Mouse (Mus musculus) kidney, postnatal 10 days (tissue): ENCODE data around the gene Ehd4.

ENCODE experiments used
- DNase-seq: peaks from one replicate; pipeline ENCODE4 v3.0.0; 2021; ENCODE audit warnings: mixed read lengths

The Ehd4 gene

DNA sequence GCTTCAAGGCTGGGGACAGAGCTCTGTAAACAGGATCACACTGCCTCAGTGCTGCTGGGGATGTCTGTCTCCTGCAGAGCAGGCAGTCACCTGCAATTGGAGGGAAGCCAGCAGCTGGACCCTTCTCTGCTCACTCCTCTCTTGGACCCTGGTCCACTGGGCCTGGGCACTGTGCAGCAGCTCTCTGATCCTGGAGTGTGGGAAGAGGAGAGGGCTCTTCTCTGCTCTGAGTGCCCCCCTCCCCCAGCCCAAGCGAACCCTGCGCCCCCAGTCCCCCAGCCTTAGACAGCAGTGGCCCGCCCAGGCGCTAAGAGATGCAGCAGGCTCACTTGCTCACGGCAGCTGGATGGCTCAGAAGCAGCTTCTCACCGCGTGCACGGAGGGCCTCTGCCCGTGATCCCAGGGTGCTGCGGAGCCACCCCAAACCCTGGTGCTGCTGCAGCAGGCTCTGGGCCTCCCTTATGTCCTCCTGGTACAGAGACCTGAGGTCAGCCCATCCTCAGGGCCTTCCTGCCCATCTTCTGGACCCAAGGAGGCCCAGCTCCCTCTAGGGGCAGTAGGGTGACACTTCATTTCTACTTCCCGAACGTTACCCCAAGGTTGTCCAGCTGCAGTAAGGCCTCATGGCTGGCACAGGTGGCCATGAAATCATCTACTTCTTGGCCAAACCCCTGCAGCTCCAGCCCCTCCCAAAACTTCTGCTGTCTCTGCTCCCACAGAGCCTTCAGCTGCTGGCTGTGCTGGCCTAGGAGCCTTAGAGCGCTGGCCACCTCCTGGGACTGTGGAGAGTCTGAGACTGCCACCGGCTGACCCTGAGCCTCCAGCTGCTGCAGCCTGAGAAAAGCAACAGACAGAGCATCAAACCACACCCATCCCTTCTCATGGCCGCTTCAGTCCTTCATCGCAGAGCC is 85.6 kb downstream of the Ehd4 start:
- peak; percentile 55 for DNase-seq

DNA sequence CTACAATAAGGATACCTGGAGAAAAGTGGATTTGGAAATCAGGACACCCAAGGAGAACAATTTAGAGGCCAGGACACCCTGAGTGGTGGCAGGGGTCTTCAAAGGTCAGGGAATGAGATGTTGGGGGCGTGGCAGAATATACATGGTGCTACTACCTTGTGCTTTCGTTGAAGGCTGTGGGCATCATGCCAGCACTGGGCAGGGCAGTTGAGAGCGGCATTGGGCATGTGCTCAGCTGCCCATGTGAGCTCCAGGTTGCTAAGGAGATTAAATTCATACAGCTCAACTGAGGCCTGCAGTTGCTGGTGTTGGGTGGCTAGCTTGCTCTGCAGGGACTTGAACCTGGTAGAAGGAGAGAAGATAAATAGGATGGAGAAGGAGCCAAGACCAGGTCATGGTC is 88.2 kb downstream of the Ehd4 start:
- peak; percentile 40 for DNase-seq

DNA sequence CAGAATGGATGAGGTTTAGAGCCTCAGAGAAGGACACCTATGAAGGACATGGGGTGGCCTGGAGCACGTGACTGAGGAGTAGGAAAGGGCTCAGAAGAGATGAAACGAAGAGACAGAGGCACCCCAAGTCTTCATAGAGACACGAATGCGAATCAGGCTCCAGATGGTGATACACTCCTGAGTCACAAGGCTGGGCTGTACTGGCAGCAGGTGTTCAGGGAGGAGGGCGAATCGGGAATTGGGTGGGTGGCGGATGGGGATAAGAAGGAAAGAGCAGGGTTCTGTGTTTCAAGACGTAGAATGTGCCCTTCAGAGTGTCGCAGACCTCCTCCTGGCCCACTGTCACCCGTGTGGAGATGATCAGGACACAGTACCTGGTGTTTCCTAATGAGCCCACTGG is 89.2 kb downstream of the Ehd4 start:
- no peak for DNase-seq

DNA sequence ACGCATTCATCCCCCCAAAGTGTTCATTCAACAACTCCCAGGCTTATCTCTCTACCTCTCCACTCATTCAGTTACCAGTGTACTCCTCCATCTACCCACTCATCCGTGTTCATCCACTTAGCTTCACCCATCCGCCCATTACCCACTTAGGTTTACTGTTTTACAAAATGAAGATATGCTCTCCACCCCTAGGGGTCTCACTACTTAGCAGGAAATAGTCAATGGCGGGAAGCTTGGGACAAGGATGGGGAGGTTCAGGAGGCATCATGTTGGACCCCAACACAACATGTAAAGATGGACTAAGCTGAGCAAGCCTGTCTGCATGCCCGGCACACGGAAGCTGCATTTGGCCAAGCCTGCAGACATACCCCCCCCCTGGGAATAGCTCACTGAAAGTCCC is 89.8 kb downstream of the Ehd4 start:
- no peak for DNase-seq

DNA sequence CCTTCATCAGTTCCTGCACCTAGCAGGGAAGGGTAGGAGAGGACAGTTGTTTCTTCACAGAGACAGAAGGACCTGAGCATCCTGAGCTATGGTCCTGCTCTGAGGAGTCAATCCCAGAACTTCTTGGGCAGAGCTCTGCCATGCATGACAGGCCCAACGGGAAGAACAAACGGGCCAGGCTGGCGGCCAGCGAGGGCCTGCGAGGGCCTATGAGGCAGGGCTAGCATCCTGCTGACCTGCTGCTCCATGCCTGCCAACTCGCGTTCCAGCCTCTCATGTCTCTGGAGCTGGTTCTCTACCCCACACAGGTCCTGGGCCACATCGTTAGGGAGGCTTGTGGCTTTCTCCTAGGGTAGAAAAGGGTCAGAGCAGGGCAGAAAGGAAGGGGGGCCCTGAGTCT is 92.2 kb downstream of the Ehd4 start:
- DNase-seq = no peak

DNA sequence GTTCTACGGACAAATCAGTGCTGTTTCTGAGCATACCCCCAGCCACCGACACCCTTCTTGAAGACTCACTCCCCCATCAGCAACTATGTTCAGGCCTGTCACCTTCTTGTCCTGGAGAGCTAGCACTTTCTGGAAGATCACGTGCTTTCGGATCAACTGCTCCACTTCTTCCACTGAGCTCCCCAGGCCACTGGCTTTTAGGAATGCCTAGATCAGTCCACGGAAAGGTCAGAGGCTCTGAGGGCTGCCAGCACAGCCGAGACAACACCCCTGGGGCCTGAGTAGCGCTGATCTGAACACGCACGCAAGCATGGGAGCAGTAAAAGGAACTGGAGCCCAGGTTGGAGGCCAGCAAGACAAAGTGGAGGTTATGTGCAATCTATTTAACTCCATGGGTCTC is 93.8 kb downstream of the Ehd4 start:
- DNase-seq = peak; percentile 32

DNA sequence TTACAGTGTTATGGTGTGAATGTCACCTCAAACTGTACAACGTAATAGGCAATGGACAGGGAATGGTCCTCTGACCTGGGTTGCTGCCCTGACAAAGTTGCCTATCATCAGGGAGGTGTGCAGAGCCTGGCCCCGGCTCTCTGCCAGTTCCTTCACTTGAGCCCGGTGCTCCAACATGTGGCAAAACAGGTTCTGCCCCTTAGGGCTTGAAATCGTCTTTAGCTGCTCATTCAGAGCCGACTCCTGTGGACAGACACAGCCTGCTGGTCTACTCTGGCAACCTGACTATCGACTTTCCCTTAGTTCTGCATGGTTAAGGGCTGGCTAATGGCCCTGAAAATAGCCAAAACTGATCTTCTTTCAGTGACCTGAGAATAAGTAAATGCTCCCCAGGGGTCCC is 94.2 kb downstream of the Ehd4 start:
- peak; percentile 48 for DNase-seq

DNA sequence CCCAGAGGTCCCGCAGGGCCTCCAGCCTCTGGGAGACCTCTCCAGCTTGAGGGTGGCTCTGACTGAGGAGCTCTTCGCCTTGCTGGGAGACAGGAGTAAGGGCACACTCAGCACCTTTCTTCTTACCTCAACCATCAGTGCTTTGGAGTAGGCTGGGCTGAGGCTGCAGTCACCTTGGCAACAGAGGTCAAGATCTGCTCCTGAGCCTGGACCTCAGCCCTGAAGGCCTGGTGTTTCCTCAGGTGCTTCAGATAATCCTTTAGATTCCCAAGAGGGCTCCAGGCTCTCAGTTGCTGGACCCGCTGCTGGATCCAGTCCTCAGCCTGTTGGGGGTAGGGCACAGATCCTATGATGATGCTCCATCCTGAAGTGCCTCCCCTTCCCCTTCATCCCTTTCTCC is 94.9 kb downstream of the Ehd4 start:
- no peak for DNase-seq

DNA sequence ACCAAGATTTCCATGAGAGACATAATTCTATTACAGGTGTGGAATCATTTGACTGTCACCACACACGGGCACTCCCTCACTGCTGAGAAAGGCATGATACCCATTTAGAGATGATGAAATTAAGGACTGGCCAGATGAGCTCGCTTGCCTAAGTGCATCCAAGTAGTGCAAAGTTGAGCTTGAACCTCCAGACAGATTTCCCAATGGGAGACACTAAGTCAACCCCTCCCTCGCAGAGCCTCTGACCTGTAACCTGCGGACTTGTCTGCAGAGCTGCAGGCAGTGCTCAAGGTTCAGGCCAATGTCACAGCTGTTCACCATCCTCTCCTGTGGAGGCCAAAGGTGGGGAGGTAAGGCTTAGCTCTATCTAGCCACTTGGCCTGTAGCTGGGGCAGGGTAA is 95.6 kb downstream of the Ehd4 start:
- no peak for DNase-seq

DNA sequence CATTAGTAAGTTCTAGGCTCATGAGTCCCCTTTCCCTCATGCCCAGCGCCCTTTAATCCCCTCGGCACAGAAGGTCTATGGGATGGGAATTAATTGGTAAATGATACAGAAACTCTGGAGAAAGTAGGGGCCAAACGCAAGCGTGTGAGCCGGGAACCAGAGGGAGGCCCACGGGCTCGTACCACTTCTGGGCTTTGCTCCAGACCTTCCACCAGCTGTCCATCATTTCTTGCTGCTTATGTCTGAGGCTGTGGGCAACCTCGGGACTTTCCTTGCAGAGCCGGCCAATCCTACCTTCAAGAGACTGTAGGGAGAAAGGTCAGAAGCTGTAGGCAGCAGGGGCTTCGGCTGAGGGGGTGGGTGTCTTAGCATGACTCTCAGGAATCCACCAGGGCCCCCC is 98.5 kb downstream of the Ehd4 start:
- no peak for DNase-seq

DNA sequence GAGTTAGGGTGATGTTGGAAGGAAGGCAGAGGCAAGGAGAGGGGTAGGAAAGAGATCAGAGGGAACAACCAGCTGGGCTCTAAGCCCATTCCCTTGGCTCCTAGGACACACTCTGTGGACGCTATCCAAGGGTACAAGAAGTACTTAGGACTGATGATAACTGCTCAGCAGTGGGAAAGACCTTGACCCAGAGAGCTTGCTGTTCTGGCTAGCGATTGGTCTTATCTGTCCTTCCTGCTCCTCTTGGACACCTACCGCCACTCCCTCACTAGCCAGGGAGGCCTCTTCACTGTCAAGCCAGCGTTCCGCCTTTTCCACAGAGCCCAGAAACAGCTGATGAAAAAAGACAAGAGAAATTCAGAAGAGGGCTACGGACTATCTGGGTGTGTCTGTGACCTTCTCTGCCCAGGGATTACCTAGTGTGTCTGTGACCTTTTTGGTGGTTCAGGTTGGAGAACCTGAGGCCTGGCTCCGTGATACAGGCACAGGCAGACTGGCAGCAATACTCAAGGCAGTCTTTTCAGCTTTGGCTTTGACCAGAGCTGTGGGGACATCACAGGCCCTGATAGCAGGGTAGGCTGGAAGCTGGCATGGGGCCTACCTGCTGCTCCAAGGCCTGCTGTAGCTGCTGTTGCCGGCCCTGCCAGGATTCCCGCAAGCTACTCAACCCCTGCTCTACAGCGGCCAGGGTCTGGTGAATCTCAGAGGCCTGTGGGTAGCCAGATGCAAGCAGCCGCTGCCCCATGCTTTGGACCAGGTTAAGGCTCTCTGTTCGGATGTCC is 99.4 kb downstream of the Ehd4 start:
- DNase-seq = no peak

DNA sequence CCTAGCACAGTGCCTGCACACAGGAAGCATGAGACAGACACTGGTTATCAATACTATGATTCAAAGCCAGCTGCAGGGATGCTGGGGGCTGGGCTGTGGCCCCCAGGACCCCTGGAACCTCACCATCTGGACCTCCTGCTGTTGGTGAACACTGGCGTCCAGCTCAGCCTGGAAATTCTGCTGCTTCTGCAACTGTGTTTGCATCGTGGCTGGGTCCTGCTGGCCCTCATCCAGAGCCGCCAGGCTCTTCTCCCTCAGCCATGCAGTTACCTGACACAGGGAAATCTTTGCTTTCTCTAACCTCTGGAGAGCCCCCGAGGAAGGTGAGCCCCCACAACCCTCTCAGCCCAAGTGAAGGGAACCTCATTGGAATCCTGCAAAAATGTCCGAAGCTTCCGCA is 103.0 kb downstream of the Ehd4 start:
- DNase-seq = no peak

DNA sequence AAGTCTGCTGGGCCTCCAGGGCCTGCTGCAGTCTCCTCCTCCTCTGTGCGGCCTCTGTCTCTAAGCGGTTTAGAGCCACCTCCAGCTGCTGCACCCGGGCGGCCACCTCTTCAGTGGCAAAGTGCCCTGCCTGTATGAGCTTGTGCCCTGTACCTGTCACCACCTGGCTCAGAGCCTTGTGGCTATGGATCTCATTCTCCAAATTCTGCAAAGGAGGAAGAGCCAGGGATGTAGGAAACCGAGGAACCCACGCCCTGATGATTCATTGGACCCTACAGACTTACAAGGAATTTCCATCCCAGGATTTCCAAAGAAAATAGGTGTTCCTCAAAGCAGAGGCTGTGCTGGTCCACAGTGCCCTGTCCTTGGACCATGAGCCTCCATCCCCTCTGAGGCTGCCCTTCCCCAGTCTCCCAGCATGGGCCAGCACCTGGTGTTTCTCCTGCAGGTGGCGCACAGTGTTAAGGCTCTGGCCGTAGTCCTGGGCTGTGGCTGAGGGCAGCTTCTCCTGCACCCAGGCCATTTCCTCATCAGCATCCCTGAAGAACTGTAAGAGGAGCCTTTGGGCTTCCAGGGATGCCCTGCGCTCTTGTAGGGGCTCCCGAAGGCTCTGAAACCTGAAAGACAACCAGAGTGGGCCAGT is 104.7 kb downstream of the Ehd4 start:
- peak; percentile 77 for DNase-seq

DNA sequence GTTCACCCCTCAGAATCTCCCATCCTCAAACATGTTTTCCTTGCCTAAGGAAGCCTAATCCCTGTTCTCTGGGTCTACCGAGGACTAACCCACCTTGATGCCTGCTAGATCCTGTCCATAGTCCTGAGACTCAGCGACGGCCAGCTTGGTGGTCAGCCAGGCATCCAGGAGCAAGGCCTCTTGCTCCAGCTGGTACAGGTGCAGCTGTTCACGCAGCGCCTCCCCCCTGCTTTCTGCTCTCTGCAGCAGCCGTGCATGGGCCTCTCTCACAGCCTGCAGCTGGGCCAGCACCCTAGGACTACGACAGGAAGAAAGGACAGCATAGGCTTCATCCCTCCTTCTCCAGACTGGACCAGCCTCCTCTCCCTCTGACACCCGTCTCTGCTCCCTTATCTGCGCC is 106.2 kb downstream of the Ehd4 start:
- no peak for DNase-seq

DNA sequence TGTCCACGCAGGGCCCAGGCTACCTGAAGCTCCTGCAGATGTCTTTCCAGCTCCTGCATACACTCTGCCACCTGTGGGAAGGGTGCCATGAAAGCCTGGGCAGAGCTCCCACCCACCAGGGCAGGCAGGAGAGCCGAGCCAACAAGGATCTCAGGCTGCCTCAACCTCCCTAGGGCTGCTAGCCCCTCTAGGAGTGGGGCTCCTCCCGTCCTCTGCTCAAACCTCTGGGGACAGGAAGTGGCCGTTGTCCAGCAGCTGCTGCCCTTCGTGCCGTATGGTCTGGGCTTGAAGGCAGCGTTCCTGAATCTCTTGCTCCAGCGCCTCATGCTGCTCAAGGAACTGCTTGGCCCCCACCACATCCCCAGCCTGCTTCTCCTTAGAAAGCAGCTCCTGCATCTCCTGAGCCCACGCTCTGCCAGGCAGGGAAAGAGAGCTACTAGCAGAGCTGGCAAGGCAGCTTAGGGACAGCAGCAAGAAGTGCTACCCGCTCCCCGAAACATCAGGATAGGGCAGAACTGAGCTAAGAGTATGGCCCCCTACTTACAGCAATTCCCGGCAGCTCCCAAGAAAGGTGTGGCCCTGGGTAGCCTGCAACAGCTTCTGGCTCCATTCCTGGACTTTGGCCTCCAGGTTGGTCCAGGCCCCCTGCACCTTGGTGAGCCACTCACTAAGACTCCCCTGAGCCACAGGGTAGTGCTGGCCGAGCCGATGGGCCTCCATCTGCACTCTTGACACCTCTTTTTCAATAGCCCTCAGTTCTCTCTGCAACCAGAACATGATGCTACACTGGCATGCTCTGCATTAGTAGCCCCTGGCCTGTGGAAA is 107.7 kb downstream of the Ehd4 start:
- DNase-seq = peak; percentile 47

DNA sequence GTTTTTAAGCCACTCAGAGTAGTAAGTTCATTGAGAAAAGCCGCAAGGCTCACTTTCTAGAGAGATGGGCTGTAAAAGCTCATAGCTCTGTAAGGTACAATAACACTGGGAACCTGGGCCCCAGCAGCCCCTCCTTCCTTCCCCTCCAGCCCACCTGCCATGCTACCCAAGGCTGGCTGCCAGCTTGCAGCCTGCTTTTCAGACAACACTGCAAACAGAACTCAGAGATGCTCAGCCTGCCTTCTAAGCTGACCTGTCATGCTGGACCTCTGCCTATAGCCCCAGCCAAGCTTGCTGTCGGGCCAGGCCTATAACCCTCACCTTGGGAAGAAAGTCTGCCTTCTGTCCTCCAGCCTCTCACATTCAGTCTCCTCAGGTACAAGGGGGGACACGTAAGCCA is 109.7 kb downstream of the Ehd4 start:
- no peak for DNase-seq

DNA sequence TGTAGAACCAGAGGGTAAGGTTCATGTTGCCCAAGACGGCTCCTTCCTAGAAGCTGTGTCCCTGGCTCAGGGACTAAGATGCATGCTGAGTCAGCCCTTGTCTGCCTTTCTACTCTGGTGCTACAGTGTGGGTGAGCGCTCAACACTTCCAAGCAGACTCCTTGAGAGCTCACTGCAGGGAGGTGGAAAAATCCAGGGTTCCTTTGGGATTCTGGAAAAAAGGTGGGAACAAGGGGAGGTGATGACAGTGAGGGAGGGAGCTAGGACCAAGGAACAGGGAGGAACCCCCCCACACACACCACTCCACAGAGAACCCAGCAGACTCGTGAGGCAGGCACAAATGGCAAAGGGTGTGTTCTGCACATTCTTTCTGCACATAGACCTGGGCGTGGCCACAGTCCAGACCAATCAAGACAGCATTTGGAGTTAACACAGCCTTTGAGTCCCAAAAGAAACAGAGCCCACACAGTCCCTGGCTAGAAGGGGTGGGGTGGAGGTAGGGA is 110.3 kb downstream of the Ehd4 start:
- DNase-seq = peak; percentile 48

DNA sequence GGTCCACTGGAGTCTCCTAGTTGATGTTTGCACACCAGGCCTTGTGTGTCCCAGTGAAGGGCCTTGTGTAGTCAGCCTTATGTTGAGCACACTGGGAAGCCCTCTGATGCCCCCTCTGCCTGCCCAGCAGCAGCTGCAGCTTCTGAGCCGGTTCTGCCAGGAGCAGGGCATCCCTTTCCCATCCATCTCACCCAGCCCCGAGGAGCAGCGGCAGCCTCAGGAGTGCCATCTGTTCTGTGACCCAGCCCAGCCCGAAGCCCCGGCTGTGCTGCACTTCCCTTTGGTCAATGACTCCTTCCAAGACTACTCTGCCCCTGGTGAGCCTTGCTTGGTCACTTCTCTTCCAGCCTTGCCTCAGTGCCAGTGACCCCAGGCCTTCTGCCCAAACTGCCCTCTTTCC is 113.4 kb downstream of the Ehd4 start:
- DNase-seq = no peak
